Mouse (Mus musculus) G1E (cell line): ENCODE data around the gene Klhdc1.

Experiments used
- CTCF ChIP-seq: IDR thresholded peaks from 2 replicates; pipeline ENCODE4 v1.5.1; 2012; ENCODE audit warnings: low read depth, low read length, inconsistent platforms, mixed read lengths
- GATA1 ChIP-seq: IDR thresholded peaks from 2 replicates; pipeline ENCODE4 v1.6.1; 2012; ENCODE audit warnings: borderline replicate concordance, low read length, inconsistent platforms, mixed read lengths
- GATA2 ChIP-seq: IDR thresholded peaks from 2 replicates; pipeline ENCODE4 v1.6.1; 2012; ENCODE audit warnings: low read depth, low read length, inconsistent platforms, borderline replicate concordance
- POLR2AphosphoS5 ChIP-seq: IDR thresholded peaks from 2 replicates; pipeline ENCODE4 v1.6.1; 2012; ENCODE audit warnings: low read depth, low read length, inconsistent platforms; ENCODE audit not compliant: insufficient replicate concordance
- TAL1 ChIP-seq: conservative IDR thresholded peaks from 2 replicates; pipeline ENCODE4 v1.6.1; 2012; ENCODE audit warnings: low read depth, low read length, inconsistent platforms, mixed read lengths

DNA sequence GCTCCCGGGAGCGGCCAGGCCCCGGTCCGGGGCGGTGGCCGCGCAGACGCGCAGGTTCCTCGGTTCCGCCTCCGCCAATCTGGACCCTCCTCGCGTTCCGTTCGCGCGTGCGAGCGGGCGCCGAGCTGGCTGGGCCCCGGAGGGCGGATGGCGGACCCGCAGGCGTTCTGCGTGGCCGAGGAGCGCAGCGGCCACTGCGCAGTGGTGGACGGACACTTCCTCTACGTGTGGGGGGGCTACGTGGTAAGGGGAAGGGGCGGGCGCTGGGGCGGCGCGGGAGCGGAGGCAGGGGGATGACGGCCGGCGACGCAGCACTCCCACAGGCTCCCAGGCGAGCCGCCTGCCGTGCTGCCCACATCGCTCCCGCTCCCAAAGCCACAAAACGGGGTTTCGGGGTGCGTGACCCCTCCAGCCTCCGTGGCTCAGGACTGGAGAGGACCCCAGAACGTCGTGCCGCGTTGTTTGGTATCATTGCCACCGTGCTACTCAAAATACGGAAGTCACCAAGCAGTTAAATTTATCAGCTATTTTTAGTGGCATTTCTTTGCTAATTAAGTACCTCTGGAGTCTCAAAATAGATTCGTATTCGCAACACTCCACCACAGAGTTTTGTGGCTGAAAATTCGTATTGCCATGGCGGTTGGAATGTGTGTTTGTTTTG, 925 bp downstream of the Klhdc1 start:
- no peak for TF ChIP-seq CTCF
- TF ChIP-seq TAL1 = no peak
- no peak for TF ChIP-seq POLR2AphosphoS5
- TF ChIP-seq GATA1 = no peak
- no peak for TF ChIP-seq GATA2
